Mouse (Mus musculus) heart, adult 2 months (tissue): Measurements from ENCODE around the gene Gbx2.

Experiments used
- CTCF ChIP-seq: fragments of 200-600 bp; IDR thresholded peaks from 2 replicates; pipeline ENCODE4 v1.8.1; 2022; ENCODE audit warnings: antibody characterized with exemption, mild to moderate bottlenecking, moderate library complexity
- EP300 ChIP-seq: fragments of 200-500 bp; IDR thresholded peaks from 2 replicates; pipeline ENCODE4 v1.6.1; 2011; ENCODE audit warnings: low read depth, low read length, control low read depth; ENCODE audit not compliant: insufficient read depth

DNA sequence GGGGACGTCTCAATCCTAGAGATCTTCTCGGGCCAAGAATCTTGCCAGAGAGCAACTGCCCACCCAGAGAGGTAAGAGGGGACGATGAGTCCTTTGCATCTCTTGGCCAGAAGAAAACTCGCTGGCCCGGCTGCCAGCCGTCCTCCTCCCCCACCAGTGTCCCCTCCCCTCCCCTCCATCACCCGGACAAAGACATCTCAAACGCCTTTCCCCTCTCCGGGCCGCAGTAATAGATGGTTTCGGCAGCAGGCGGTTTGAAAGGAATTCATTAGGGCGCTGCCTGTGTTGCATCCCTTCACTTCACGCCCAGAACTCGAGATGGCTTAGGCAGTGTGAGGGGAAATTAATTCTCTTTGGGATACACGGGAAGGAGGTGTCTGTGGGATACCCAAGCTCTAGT, 1.6 kb upstream of the Gbx2 start:
- TF ChIP-seq EP300 (no peak), CTCF (no peak)
